Mouse (Mus musculus): ENCODE measurements at regions not wholly inside any gene's neighbourhood (a gene's known extent, or its start where the extent isn't known, plus 50 kb on each side); places are given as distances from the start of the nearest gene placed in this dataset.

- no peak for DNase-seq (ENCODE audit: low spot score)
These were observed 508.0 kb upstream of the Adam5 start for GRCm38 (mm10) chr8:25332120-25332607.

GRCm38 (mm10) chr8:25331161-25331776 lies 507.1 kb upstream of the Adam5 start:
- no peak for DNase-seq (ENCODE audit: low spot score)

GRCm38 (mm10) chr8:25329791-25330190 lies 505.6 kb upstream of the Adam5 start:
- no peak for DNase-seq (ENCODE audit: low spot score)

DNA sequence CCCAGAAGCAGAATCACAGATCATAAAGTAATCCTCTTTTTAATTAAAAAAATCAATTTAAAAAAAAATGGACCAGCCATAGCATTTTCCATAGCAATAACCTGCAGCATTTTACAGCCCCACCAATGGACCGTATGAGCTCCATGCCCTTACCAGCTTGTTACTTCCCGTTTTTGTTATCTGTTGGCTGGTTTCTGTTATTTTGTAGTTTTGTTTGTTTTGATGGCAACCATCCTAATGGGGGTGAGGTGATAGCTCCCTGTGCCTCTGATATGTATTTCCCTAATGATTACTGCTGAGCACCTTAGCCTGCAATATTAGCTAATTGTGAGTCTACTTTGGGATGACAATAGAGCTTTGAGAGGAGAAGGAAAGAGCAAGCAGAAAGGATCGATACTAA lies 504.1 kb upstream of the Adam5 start:
- DNase-seq (ENCODE audit: low spot score): no peak

DNA sequence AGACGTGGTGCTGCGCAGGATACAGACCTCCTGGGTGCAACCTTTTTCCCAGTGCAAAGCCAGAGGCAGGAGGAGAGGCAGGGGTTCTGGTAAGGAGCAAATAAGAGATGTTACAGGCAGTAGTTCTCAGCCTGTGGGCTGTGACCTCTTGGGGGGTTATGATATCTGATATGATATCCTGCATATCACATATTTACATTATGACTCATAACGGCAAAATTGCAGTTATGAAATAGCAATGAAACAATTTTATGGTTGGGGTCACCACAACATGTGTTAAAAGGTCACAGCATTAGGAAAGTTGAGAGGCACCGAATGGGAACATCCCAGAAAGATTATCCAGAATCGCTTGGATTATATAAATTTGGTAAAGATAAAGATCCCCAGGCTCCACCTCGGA lies 502.8 kb upstream of the Adam5 start:
- DNase-seq (ENCODE audit: low spot score): no peak

- DNase-seq (ENCODE audit: low spot score): no peak
These were observed 502.1 kb upstream of the Adam5 start for GRCm38 (mm10) chr8:25326257-25326656.

GRCm38 (mm10) chr8:25324731-25325130 lies 500.6 kb upstream of the Adam5 start:
- DNase-seq (ENCODE audit: low spot score): no peak

- DNase-seq (ENCODE audit: low spot score): no peak
These were observed 499.7 kb upstream of the Adam5 start for GRCm38 (mm10) chr8:25323643-25324420.

DNA sequence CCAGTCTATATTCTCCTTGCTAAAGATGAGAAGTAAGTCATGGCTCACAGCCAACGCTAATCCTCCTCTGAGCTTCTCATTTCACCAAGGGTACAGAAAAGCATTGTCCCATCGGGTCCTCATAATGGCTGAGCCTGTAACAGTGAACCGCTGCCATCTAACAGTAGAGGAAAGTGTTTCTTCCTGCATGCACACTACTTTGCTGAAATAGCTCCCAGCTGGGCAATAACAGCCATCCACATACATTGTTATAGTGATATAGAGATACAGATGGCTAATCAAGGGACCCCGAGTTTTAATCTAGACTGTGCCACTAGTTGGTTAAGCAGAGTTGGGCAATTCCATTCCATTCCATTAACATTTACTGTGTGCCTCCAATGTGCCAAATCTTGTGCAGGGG lies 492.2 kb upstream of the Adam5 start:
- no peak for DNase-seq (ENCODE audit: low spot score)

- no peak for DNase-seq (ENCODE audit: low spot score)
These were observed 487.8 kb upstream of the Adam5 start for GRCm38 (mm10) chr8:25311811-25312533.

- no peak for DNase-seq (ENCODE audit: low spot score)
These were observed 483.8 kb upstream of the Adam5 start for GRCm38 (mm10) chr8:25307956-25308355.

GRCm38 (mm10) chr8:25307511-25307910 lies 483.3 kb upstream of the Adam5 start:
- DNase-seq (ENCODE audit: low spot score): no peak

- DNase-seq (ENCODE audit: low spot score): no peak
These were observed 482.8 kb upstream of the Adam5 start for GRCm38 (mm10) chr8:25306769-25307491.

Data from layer of hippocampus, adult 11-12 months (tissue).